Mouse (Mus musculus) cerebellum, postnatal 10 days (tissue): ENCODE data around the gene Kank4.

Source experiments
- DNase-seq, 2 experiments: peaks; one replicate each; pipeline ENCODE4 v3.0.0; 2021; ENCODE audit warnings: mixed read lengths in 2 of 2

The Kank4 gene

GRCm38 (mm10) chr4:98710891-98711290 is 106.4 kb downstream of the Kank4 start:
- no peak for DNase-seq
